Mouse (Mus musculus) limb, embryonic 10.5 days (tissue): ENCODE data around the gene Arhgap20. TPM values are rescaled to one million over a fixed set of nuclear protein-coding genes. Genes with fewer than 3 reads are reported as not detected.

Source experiments
- DNase-seq: peaks from one replicate; pipeline ENCODE4 v3.0.0-alpha.2; 2017; ENCODE audit warnings: low spot score
- H3K27ac ChIP-seq: fragments of 300-500 bp; sonication (generic); 2 replicates; pipeline ENCODE4 v1.5.1; 2016; ENCODE audit warnings: mild to moderate bottlenecking
- H3K27me3 ChIP-seq: fragments of 300-500 bp; sonication (generic); 2 replicates; pipeline ENCODE4 v1.6.1; 2016; ENCODE audit warnings: low read depth, mild to moderate bottlenecking; ENCODE audit not compliant: poor library complexity, severe bottlenecking
- H3K36me3 ChIP-seq: fragments of 300-500 bp; sonication (generic); 2 replicates; pipeline ENCODE4 v1.6.1; 2016; ENCODE audit warnings: mild to moderate bottlenecking, moderate library complexity
- H3K4me1 ChIP-seq: fragments of 300-500 bp; sonication (generic); 2 replicates; pipeline ENCODE4 v1.6.1; 2016
- H3K4me3 ChIP-seq: fragments of 300-500 bp; sonication (generic); 2 replicates; pipeline ENCODE4 v1.5.1; 2016; ENCODE audit warnings: mild to moderate bottlenecking, moderate library complexity
- H3K9me3 ChIP-seq: fragments of 300-500 bp; sonication (generic); replicated peaks from 2 replicates; pipeline ENCODE4 v1.6.1; 2016; ENCODE audit warnings: mild to moderate bottlenecking
- WGBS: fragments of 180-500 bp; shearing (Covaris S2); methylation state at CpG from one replicate; pipeline ENCODE4 v1.1.7; 2016; 5-methylcytosine and 5-hydroxymethylcytosine counted together
- polyA plus RNA-seq: library from polyadenylated mRNA; unstranded; fragments of >200 nt; fragmentation: Nextera tagmentation; extraction: Ambion mirVana; gene quantifications from 2 replicates; pipeline ENCODE4 v1.2.1, GENCODE M21; 2016

The Arhgap20 gene
- polyA plus RNA-seq, 1 experiment from 2014 or later, result 0.63 TPM

DNA sequence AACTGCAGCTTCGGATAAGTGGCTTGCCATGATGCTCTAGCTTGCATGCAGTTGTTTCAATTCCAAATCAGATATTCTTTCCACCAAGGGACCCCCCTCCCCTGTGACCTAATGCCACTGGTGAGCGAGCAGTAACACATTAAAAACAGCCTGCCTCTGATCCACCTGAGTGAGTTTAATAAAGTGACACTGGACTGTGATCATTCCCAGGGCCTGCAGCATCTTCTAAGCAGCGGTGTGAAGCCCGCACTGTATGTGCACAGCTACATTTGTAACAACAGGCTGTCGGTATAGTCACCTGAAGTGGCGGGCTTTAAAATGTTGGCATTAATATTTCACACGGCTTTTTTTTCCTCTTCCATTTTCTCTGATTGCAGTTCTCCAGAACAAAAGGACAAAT lies 59.4 kb downstream of the Arhgap20 start:
- Histone ChIP-seq H3K9me3 (no peaks in the 10 kb centered on the region), H3K27ac (no peak overlapping the region), H3K4me1 (0 out of 2 replicates have a peak, but pooled peaks cover 3% of the 10 kb centered on the region), H3K27me3 (no peaks in the 10 kb centered on the region), H3K4me3 (no peak overlapping the region), H3K36me3 (no peaks in the 10 kb centered on the region)
- DNase-seq, result no peak
- 88% methylated on average over 7 of the region's 7 CpGs for WGBS

DNA sequence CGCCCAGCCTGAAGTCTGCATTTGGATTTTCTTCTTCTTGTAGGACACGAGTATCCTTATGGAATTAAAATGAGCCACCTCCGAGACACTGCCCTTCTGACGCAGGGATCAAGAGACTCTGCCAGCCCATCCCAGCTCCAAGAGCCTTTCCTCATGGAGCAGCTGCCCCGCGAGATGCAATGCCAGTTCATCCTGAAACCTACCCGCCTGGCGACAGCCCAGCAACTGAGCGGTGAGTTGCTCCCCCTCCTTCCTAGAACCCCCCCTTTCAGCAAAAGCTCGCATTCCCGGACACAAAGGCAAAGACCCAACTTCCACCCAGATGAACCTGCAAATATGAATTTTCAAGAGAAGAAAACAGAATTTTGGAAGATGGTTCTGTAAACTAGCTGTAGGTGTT lies 66.5 kb downstream of the Arhgap20 start:
- H3K27ac ChIP-seq, result no peak overlapping the region
- DNase-seq, result no peak
- 83% methylated on average over 11 of the region's 11 CpGs for WGBS
- no peaks in the 10 kb centered on the region for H3K36me3 ChIP-seq
- no peaks in the 10 kb centered on the region for H3K4me1 ChIP-seq
- no peak overlapping the region for H3K4me3 ChIP-seq
- H3K9me3 ChIP-seq, result no peaks in the 10 kb centered on the region
- no peaks in the 10 kb centered on the region for H3K27me3 ChIP-seq

DNA sequence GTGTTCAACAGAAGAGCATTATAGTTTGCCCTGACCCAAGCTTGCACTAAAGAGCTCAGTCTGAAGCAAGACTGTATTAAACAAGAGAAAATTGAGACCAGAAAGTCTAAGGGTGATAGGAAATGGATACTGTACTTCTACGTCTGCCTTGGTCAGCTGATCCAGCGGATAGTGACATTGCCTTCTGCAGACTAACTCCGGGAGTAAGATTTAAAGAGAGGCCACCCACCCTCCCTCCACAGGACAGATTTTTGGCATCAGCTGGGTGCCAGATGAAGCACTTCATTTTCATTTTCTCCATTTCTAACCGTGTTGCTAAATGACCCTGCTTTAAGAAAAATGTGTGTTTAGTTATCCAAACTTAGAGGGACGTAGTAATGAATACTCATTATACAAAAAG lies 67.2 kb downstream of the Arhgap20 start:
- no peaks in the 10 kb centered on the region for H3K9me3 ChIP-seq
- H3K27ac ChIP-seq, result no peak overlapping the region
- H3K36me3 ChIP-seq, result no peaks in the 10 kb centered on the region
- H3K4me1 ChIP-seq, result no peaks in the 10 kb centered on the region
- H3K4me3 ChIP-seq, result no peak overlapping the region
- H3K27me3 ChIP-seq, result no peaks in the 10 kb centered on the region
- 77% methylated on average over 5 of the region's 5 CpGs for WGBS
- DNase-seq, result no peak

DNA sequence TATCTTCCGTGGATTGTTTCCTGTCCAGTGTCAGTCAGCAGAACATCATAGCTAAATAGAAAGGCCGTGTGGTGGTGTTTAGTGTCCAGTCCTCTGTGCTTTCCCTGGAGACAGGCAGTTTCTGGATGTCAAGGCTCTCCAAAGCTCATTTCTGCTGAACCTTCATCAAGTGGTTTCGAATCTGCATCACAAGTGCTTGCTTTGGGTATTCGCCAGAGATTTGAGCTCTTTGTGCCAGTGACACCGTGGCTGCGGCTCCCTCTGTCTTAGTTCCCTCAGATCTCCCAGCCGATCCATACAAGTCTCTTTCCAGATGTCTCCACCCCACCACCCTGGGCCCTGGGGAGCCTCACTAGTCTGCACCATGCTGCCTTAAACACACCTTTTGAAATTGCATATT lies 72.6 kb downstream of the Arhgap20 start:
- H3K4me1 ChIP-seq, result no peaks in the 10 kb centered on the region
- no peaks in the 10 kb centered on the region for H3K9me3 ChIP-seq
- no peaks in the 10 kb centered on the region for H3K27me3 ChIP-seq
- DNase-seq, result no peak
- no peak overlapping the region for H3K27ac ChIP-seq
- WGBS, result 74% methylated on average over 7 of the region's 7 CpGs
- H3K4me3 ChIP-seq, result no peak overlapping the region
- no peaks in the 10 kb centered on the region for H3K36me3 ChIP-seq

DNA sequence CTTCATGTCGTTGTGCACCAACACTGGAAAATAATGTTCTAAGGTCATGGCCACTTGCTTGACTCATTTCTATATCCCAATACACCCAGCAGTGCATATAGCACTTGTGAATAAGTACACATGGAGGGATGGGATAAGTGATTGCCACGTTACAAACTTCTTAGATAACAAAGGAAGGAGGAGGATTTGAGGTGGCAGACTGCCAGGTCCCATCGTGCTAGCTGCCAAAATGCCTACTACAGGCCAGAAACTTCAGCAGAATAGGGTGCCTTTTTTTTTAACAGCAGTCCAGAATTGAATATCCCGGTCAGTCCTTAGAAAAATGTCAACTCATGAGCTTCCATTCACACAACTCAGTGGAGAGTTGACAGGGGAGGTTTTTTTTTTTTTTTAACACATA lies 78.1 kb downstream of the Arhgap20 start:
- no peak for DNase-seq
- Histone ChIP-seq H3K27ac (no peak overlapping the region), H3K27me3 (no peaks in the 10 kb centered on the region), H3K36me3 (no peaks in the 10 kb centered on the region), H3K9me3 (no peaks in the 10 kb centered on the region), H3K4me3 (no peak overlapping the region), H3K4me1 (no peaks in the 10 kb centered on the region)
- WGBS, result 81% methylated on average over 4 of the region's 4 CpGs

DNA sequence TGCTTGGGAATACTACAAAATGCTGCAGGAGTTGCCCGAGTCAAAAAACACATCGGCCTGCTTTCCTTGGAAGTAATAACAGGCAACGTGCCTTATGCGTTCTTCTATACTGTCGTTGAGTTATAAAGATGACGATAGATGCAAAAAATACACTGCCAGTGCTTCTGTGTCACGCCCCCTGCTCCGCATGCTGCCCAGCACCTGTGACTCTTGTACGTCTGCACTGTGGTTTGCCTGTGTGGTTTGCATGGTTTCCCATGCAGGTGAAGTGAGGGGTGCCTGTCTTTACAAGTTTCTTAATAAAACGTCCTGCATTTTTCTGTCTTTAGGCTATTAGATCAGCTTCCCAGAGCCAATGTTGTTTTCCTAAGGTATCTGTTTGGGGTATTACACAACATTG lies 80.7 kb downstream of the Arhgap20 start:
- Histone ChIP-seq H3K9me3 (no peaks in the 10 kb centered on the region), H3K36me3 (no peaks in the 10 kb centered on the region), H3K27ac (no peak overlapping the region), H3K27me3 (no peaks in the 10 kb centered on the region), H3K4me3 (no peak overlapping the region), H3K4me1 (no peaks in the 10 kb centered on the region)
- no peak for DNase-seq
- 93% methylated on average over 10 of the region's 10 CpGs for WGBS

DNA sequence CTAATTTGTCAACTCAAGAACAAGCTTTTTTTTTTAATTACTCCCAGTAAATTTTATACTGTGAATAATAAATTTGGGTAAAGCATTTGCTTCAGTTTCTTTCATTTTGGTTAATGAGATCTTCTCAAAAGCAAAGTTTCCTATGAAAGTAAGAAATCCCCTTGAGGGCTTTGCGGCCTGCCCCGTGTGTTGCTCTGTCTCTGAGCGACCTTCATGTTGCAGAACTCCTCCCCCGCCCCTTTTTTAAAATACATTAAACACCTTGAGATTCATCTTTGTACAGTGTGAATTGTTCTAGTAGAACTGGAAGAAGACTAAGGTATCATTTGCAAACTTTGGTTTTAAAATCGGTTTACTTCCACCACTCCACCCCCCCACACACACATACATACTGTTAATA lies 88.6 kb downstream of the Arhgap20 start:
- no peak for DNase-seq
- Histone ChIP-seq H3K9me3 (no peaks in the 10 kb centered on the region), H3K27ac (no peak overlapping the region), H3K4me3 (no peak overlapping the region), H3K4me1 (no peaks in the 10 kb centered on the region), H3K36me3 (no peaks in the 10 kb centered on the region), H3K27me3 (no peaks in the 10 kb centered on the region)
- 89% methylated on average over 5 of the region's 5 CpGs for WGBS

DNA sequence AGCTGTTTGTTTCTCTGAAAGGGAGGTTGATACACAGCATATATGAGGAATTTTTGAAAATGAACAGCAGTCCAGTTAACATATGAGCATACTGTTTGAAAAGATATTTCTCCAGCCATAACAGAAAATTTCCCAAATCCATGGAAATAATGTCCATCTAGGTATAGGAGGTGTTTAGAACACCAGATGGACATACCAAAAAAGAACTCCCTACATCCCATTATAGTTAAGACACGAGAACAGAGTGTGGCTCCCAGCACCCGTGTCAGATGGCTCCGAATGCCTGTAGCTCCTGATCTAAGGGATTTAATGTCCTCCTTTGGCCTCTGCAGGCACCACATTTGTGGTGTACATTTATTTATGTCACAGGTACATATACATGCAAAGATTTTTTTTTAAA lies 99.1 kb downstream of the Arhgap20 start:
- DNase-seq, result no peak
- Histone ChIP-seq H3K36me3 (no peaks in the 10 kb centered on the region), H3K4me3 (no peak overlapping the region), H3K27me3 (no peaks in the 10 kb centered on the region), H3K9me3 (no peaks in the 10 kb centered on the region), H3K4me1 (no peaks in the 10 kb centered on the region), H3K27ac (no peak overlapping the region)
- 89% methylated on average over 3 of the region's 3 CpGs for WGBS

DNA sequence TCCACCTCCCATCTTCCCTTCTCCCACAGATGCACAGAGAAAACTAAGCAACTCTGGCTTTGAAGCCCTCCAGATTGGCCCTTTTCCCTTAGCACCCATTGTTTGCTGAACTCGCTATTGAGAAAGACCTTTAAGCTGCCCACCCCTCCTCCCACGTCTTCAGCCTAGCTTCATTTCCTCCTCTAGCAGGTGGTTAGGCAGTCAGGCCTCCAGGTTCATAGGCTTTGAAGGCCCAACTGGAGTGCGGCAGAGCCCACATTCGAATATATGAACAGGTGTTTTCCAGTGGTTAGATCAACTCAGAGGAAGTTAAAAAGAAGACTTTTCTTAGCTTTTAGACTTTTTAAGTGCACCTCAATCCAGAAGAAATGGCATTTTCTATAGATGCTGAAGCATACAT lies 101.5 kb downstream of the Arhgap20 start:
- WGBS, result 70% methylated on average over 4 of the region's 4 CpGs
- H3K4me3 ChIP-seq, result no peak overlapping the region
- H3K36me3 ChIP-seq, result no peaks in the 10 kb centered on the region
- no peaks in the 10 kb centered on the region for H3K4me1 ChIP-seq
- DNase-seq, result no peak
- no peaks in the 10 kb centered on the region for H3K9me3 ChIP-seq
- H3K27me3 ChIP-seq, result no peaks in the 10 kb centered on the region
- H3K27ac ChIP-seq, result no peak overlapping the region

DNA sequence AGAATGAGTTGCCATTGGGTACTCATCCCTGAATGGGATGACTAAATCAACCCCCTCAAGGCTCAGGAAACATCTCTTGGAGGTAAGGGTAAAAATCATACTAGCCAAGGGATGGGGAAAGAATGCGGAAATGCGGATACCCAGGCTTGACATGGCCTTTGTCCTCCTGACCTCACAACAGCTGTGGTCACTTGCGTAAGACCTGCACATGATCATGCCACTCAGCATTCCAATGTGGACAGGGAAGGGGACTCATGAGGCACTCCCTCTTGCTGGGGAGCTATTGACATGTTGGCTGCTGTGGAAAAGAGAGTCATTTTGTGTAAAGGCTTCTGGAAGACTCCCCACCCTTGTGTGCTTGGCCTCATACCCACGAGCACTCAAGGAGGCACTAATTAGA lies 103.9 kb downstream of the Arhgap20 start:
- no peaks in the 10 kb centered on the region for H3K27me3 ChIP-seq
- WGBS, result 87% methylated on average over 4 of the region's 4 CpGs
- H3K4me3 ChIP-seq, result no peak overlapping the region
- H3K36me3 ChIP-seq, result no peaks in the 10 kb centered on the region
- no peaks in the 10 kb centered on the region for H3K4me1 ChIP-seq
- H3K9me3 ChIP-seq, result no peaks in the 10 kb centered on the region
- DNase-seq, result no peak
- no peak overlapping the region for H3K27ac ChIP-seq

DNA sequence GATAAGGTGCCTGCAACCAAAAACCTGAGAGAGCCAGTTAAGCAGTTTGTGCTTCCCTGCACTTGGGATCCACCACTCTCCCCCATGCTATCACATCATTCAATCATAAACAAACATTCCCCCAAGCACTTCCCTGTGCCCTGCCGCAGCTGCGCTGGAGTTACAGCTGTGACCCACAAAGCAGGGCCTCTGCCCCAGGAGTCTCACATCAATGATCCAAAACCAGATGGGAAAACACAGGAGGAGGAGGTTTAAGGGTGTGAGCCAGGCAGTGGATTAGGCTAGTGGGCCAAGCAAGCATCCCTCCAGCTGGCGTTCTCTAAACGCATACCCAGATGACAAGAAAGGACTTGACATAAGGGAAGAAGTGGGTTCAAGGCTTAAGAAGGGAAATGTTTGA lies 109.2 kb downstream of the Arhgap20 start:
- no peak overlapping the region for H3K27ac ChIP-seq
- peak; percentile 38 for DNase-seq
- H3K4me1 ChIP-seq, result peaks cover 7% of the 10 kb centered on the region; the same call in 1 of the 2 replicates
- WGBS, result 50% methylated on average over 4 of the region's 4 CpGs
- H3K36me3 ChIP-seq, result no peaks in the 10 kb centered on the region
- no peak overlapping the region for H3K4me3 ChIP-seq
- no peaks in the 10 kb centered on the region for H3K9me3 ChIP-seq
- H3K27me3 ChIP-seq, result no peaks in the 10 kb centered on the region

DNA sequence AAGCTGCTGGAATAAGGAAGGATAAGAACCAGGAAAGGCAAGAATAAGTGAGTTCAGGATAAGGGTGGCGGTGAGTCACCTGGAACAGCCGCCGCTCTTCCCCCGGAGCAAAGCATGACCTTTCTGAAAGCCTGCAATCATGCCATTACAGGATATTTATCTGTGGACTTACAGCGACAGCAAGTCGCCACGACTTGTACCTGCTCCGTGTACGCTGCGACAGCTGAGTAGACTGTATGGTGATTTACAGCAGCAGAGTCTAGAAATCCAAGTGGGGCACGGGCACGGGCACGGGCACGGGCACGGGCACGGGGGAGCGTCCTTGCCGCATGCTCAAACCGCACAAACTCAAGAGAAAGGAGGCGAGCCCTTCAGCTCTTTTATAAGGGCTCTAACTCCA lies 110.4 kb downstream of the Arhgap20 start:
- Histone ChIP-seq H3K27me3 (no peaks in the 10 kb centered on the region), H3K27ac (no peak overlapping the region), H3K9me3 (no peaks in the 10 kb centered on the region), H3K4me3 (no peak overlapping the region), H3K4me1 (peaks cover 7% of the 10 kb centered on the region; the same call in 1 of the 2 replicates), H3K36me3 (no peaks in the 10 kb centered on the region)
- no peak for DNase-seq
- WGBS, result 80% methylated on average over 20 of the region's 20 CpGs

DNA sequence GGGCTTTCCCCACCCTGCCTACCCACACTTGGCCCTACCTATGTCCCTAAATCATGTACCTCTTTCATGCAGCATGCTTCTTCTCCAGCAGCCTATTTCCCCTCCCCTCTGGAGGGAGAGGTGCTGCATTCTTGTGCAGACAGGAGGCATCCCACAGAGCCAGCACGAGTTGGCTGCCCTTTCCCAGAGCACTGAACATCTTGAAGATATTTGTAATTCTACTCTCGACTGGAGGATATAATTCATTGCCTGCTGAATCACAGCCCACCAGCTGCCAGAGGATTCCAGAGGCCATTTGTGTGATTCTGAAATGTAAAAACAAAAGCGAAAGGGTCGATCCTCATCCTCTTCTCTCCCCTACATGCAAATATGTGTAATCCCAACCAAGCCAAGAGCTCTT lies 116.2 kb downstream of the Arhgap20 start:
- H3K4me3 ChIP-seq, result no peak overlapping the region
- 37% methylated on average over 4 of the region's 4 CpGs for WGBS
- no peak overlapping the region for H3K27ac ChIP-seq
- no peaks in the 10 kb centered on the region for H3K27me3 ChIP-seq
- peaks cover 12% of the 10 kb centered on the region for H3K4me1 ChIP-seq
- no peaks in the 10 kb centered on the region for H3K36me3 ChIP-seq
- H3K9me3 ChIP-seq, result no peaks in the 10 kb centered on the region
- DNase-seq, result peak; percentile 37

DNA sequence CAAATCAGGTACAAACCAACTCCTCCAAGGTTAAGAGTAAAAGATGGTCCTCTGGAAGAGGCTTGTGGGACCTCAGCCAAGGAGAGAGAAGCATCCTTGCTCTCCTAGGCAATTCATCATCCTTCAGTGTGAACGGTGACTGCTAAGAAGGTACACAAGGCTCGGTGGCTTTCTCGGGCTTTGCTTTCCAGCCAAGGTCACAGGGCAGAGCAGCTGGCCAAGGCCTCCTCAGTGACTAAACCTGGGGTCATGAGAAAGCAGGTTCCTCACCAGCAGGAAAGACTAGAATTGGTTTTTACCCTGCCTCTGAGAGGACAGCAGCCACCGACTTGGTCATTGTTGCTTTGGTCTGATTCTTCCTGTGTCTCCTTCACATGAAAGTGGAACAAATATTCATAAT lies 116.7 kb downstream of the Arhgap20 start:
- no peaks in the 10 kb centered on the region for H3K9me3 ChIP-seq
- no peak for DNase-seq
- peaks cover 12% of the 10 kb centered on the region for H3K4me1 ChIP-seq
- H3K27me3 ChIP-seq, result no peaks in the 10 kb centered on the region
- H3K27ac ChIP-seq, result no peak overlapping the region
- 77% methylated on average over 4 of the region's 4 CpGs for WGBS
- H3K36me3 ChIP-seq, result no peaks in the 10 kb centered on the region
- H3K4me3 ChIP-seq, result no peak overlapping the region
